Mouse (Mus musculus) kidney, adult 2 months (tissue): Measurements from ENCODE around the gene Utf1.

Experiments used
- CTCF ChIP-seq: fragments of 200-500 bp; conservative IDR thresholded peaks from 2 replicates; pipeline ENCODE4 v1.5.1; 2011; ENCODE audit warnings: low read depth, mild to moderate bottlenecking, control low read depth, low read length, moderate library complexity, mixed read lengths; ENCODE audit not compliant: insufficient read depth, insufficient read length
- POLR2A ChIP-seq: fragments of 200-500 bp; IDR thresholded peaks from one replicate; pipeline ENCODE4 v1.6.1; 2011; ENCODE audit warnings: low read depth, low read length, control low read depth

DNA sequence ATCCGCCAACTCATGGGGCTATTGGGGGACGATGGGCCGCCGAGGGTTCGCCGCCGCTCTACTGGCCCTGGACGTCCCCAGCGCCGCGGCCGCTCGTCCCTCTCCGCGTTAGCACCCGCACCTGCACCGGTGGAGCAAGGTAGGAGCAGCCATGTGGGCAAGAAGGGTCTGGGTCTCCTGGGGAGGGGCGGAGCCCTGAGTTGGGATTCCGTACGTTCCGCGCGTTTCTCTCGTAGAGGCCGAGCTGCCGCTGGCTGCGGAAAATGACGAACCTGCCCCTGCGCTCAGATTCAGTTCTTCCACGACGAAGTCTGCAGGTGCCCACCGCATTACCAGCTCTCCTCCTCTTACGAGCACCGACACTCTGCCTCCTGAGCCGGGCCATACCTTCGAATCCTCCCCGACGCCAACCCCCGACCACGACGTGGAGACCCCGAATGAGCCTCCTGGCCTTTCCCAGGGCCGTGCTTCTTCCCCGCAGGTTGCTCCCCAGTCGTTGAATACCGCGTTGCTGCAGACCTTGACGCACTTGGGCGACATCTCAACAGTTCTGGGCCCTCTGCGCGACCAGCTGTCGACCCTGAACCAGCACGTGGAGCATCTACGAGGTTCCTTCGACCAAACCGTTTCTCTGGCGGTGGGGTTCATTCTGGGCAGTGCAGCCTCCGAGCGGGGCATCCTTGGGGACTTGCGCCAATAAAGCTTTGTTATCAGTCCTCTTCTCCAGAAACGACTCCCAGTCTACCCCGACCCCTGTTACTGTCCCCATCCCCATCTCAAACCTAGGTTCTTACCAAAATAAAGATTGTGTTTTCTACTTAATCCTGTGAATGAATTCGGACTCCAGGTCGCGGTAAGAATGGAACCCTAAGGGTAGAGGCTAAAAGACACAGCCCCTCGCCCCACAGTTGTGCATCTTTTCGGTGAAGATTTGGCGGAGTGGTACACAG lies 977 bp downstream of the Utf1 start:
- TF ChIP-seq CTCF (no peak), POLR2A (no peak)
